Mouse (Mus musculus) bone marrow, adult 2 months (tissue): Measurements from ENCODE around the gene Acaca.

ENCODE experiments used
- CTCF ChIP-seq: fragments of 200-500 bp; IDR thresholded peaks from 2 replicates; pipeline ENCODE4 v1.5.1; 2011; ENCODE audit warnings: low read length, control low read depth; ENCODE audit not compliant: control insufficient read depth, insufficient read depth
- POLR2A ChIP-seq: fragments of 200-500 bp; IDR thresholded peaks from 2 replicates; pipeline ENCODE4 v1.6.1; 2011; ENCODE audit warnings: low read depth, mild to moderate bottlenecking, control low read depth, low read length, borderline replicate concordance; ENCODE audit not compliant: control insufficient read depth

DNA sequence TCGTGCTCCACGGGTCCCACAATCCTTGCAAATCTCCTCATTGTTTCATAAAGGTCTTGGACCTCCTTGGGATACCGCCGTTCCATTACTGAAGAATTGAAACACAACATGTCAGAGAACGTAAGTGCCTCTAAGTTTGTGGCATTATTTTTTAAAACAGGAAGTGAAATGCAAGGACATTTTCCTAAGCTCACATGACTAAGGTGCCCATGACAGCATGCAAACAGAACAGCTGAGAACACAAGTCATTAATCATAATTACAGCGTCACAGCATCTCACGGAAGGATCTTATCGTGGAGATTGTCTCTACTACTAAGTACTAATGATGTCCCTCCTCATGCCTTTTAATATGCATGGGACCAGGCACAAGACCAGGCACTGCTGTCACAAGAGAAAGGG lies 38.9 kb upstream of the Acaca start:
- TF ChIP-seq CTCF = no peak
- TF ChIP-seq POLR2A = no peak
